Mouse (Mus musculus): ENCODE measurements at regions not wholly inside any gene's neighbourhood (a gene's known extent, or its start where the extent isn't known, plus 50 kb on each side); places are given as distances from the start of the nearest gene placed in this dataset.

DNA sequence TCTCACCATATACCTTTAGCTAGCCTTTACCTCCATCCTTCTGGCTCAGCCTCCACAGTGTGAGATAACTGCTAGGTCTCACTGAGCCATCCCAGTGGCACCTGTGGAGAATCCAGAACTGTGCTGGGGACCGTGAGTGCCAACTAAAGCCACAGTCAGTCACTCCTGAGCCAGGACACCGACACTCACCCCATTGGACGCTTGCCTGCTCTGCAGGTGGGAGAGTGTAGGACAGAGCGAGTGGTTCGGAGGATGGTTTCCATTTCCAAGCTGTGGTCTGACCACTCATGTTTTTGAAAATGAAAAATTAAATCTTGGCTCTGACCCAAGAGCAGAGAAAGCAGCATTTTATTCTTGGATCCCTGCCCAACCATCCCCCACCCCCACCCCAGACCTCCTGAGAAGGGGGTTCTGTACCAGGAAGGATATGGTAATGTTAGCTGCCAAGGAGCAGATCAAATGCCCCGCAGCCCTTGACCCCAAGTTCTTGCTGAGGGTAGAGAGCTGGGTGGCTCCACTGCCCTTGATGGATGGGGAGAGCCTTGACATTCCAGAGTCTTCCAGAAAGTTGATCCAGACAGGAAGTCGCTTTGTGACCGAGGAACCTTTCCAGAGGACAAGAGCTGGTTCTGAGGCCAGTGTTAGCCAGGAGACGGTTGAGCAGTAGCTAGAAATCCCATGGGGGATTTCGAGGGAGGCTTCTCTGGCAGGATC lies 83.3 kb upstream of the Smim23 start:
- TF ChIP-seq POLR2A (IDR thresholded peaks at IDR 0.05; ENCODE audit: control insufficient read depth, low read depth, low read length) (no peak), CTCF (IDR thresholded peaks at IDR 0.05; ENCODE audit: control insufficient read depth, insufficient read depth, insufficient replicate concordance, low read depth, low read length) (no peak)
